10 mouse cellular contexts compared by ENCODE assay signal in genomic region chr3:89857353-89857752, GRCm38 (mm10). TPM values are rescaled to one million over a fixed set of nuclear protein-coding genes. Genes with fewer than 3 reads are reported as not detected.
DNase-seq lines count a peak whose midpoint lies in the region; ATAC-seq and TF ChIP-seq lines count a peak whose summit lies in the region.
"Had no signal": no experiment of that assay in that cellular context is flagged by ENCODE, and none has a peak within 500 bp of the region (broad histone marks: within the 10 kb centered on the region; RNA-seq: fewer than 3 reads in every experiment).

No protein-coding gene starts in this region.

- no peaks in the 10 kb centered on the region for H3K27me3 ChIP-seq in kidney, embryonic 15.5 days
- no peaks in the 10 kb centered on the region for H3K27me3 ChIP-seq in liver, postnatal 0 days (ENCODE audit: insufficient read depth, low read length)
- H3K27me3 ChIP-seq: hindbrain, embryonic 12.5 days had no signal

- peak; percentile 62 for TF ChIP-seq CTCF in liver, postnatal 0 days (IDR thresholded peaks at IDR 0.05; ENCODE audit: low read depth)

- DNase-seq in kidney, postnatal 10 days = peak; percentile 61
- peak; percentile 39 for DNase-seq in A20 (ENCODE audit: low read depth, low spot score)
- DNase-seq in ES-CJ7 (ENCODE audit: low read depth, low spot score) = peak; percentile 70
- DNase-seq in liver, postnatal 0 days = peak; percentile 36
- no peak for DNase-seq in ovary, postnatal 36 days (ENCODE audit: low spot score)
- DNase-seq in adrenal gland, postnatal 4 days (ENCODE audit: low spot score in 2 of 2) = no peak
- DNase-seq: thymus, postnatal 14 days had no signal

- ATAC-seq in kidney, embryonic 15.5 days (replicated peaks; ENCODE audit: low FRiP score) = no peak
- no peak for ATAC-seq in liver, postnatal 0 days

- no peak for TF ChIP-seq EP300 in liver, postnatal 0 days (IDR thresholded peaks at IDR 0.05; ENCODE audit: low read depth)

- H3K4me2 ChIP-seq in kidney, embryonic 15.5 days = no peak overlapping the region
- H3K4me2 ChIP-seq in liver, postnatal 0 days (ENCODE audit: low read depth, low read length) = no peak overlapping the region
- H3K4me2 ChIP-seq: hindbrain, embryonic 12.5 days had no signal

- no peak overlapping the region for H3K9ac ChIP-seq in kidney, embryonic 15.5 days
- H3K9ac ChIP-seq in liver, postnatal 0 days (replicated peaks) = no peak overlapping the region
- H3K9ac ChIP-seq: hindbrain, embryonic 12.5 days had no signal

- H3K27ac ChIP-seq in kidney, embryonic 15.5 days = no peak overlapping the region
- H3K27ac ChIP-seq in liver, postnatal 0 days (ENCODE audit: low read depth) = no peak overlapping the region
- H3K27ac ChIP-seq: hindbrain, embryonic 12.5 days had no signal

- peaks cover 5% of the 10 kb centered on the region; the same call in 1 of the 2 replicates for H3K36me3 ChIP-seq in kidney, embryonic 15.5 days
- no peaks in the 10 kb centered on the region for H3K36me3 ChIP-seq in liver, postnatal 0 days (replicated peaks; ENCODE audit: insufficient read depth, low read length)
- H3K36me3 ChIP-seq: hindbrain, embryonic 12.5 days had no signal

- peaks cover 9% of the 10 kb centered on the region; the same call in 1 of the 2 replicates for H3K4me1 ChIP-seq in kidney, embryonic 15.5 days
- peaks cover 4% of the 10 kb centered on the region; the same call in 1 of the 2 replicates for H3K4me1 ChIP-seq in liver, postnatal 0 days (ENCODE audit: insufficient read depth)

- WGBS in kidney, embryonic 15.5 days = 87% methylated on average over 3 of the region's 3 CpGs
- 78% methylated on average over 3 of the region's 3 CpGs for WGBS in liver, postnatal 0 days (ENCODE audit: insufficient replicate concordance)

- no peaks in the 10 kb centered on the region for H3K9me3 ChIP-seq in kidney, embryonic 15.5 days (replicated peaks)
- no peaks in the 10 kb centered on the region for H3K9me3 ChIP-seq in liver, postnatal 0 days (ENCODE audit: low read length)
- H3K9me3 ChIP-seq: hindbrain, embryonic 12.5 days had no signal

- H3K4me3 ChIP-seq in kidney, embryonic 15.5 days (replicated peaks) = no peak overlapping the region
- H3K4me3 ChIP-seq in liver, postnatal 0 days (ENCODE audit: low read depth, low read length) = no peak overlapping the region
- H3K4me3 ChIP-seq: hindbrain, embryonic 12.5 days had no signal

RNA-seq across cellular contexts. Expression of gene She, which starts 26.2 kb away (rescaled TPM):
- 6.6 and 7.5 TPM in 2 replicates for polyA plus RNA-seq in kidney, embryonic 15.5 days (2015; fragmentation: Nextera tagmentation; extraction: Ambion mirVana)
- 0.92 and 1.00 TPM in 2 replicates for polyA plus RNA-seq in liver, postnatal 0 days (2015; fragmentation: Nextera tagmentation; extraction: Ambion mirVana)
- total RNA-seq in adrenal gland, postnatal 4 days (2021) = 10 to 100 TPM; 16.2 to 16.9 TPM
- total RNA-seq: megakaryocyte-erythroid progenitor cell, adult 5-6 weeks had no signal

RNA-seq across cellular contexts. Expression of gene Il6ra, which starts 55.6 kb away (rescaled TPM):
- 0.87 and 1.1 TPM in 2 replicates for polyA plus RNA-seq in kidney, embryonic 15.5 days (2015; fragmentation: Nextera tagmentation; extraction: Ambion mirVana)
- polyA plus RNA-seq in liver, postnatal 0 days (2015; fragmentation: Nextera tagmentation; extraction: Ambion mirVana) = 10.2 and 11.8 TPM in 2 replicates
- 1 to 10 TPM; 3.7 to 6.4 TPM for total RNA-seq in adrenal gland, postnatal 4 days (2021)

Comparison
In these comparisons a context has a peak if more than half of its experiments do, and no peak if none do; other contexts are left out.
1. DNase-seq: peak in kidney, postnatal 10 days (single experiment), A20 (single experiment), ES-CJ7 (single experiment) and liver, postnatal 0 days (single experiment); none in ovary, postnatal 36 days (single experiment) and adrenal gland, postnatal 4 days (0 of 2).